Mouse (Mus musculus) cortical plate, adult 2 months (tissue): Measurements from ENCODE around the gene Ice1. TPM values are rescaled to one million over a fixed set of nuclear protein-coding genes. Genes with fewer than 3 reads are reported as not detected.

Experiments
- H3K27ac ChIP-seq: fragments of 200-500 bp; 2 replicates; pipeline ENCODE4 v1.5.1; 2012; ENCODE audit warnings: low read length, control low read depth, inconsistent platforms; ENCODE audit not compliant: insufficient read depth
- H3K4me1 ChIP-seq: fragments of 200-500 bp; 2 replicates; pipeline ENCODE4 v1.6.1; 2011; ENCODE audit warnings: low read length; ENCODE audit not compliant: control insufficient read depth, insufficient read depth
- H3K4me3 ChIP-seq: fragments of 200-500 bp; 2 replicates; pipeline ENCODE4 v1.5.1; 2011; ENCODE audit warnings: mild to moderate bottlenecking, low read length, control low read depth; ENCODE audit not compliant: insufficient read depth
- CTCF ChIP-seq: fragments of 200-500 bp; IDR thresholded peaks from 2 replicates; pipeline ENCODE4 v1.5.1; 2011; ENCODE audit warnings: mild to moderate bottlenecking, control low read depth, low read length; ENCODE audit not compliant: insufficient read depth; ENCODE audit errors: extremely low read depth
- POLR2A ChIP-seq: fragments of 200-500 bp; IDR thresholded peaks from 2 replicates; pipeline ENCODE4 v1.6.1; 2011; ENCODE audit warnings: mild to moderate bottlenecking, low read length, control low read depth; ENCODE audit not compliant: insufficient read depth; ENCODE audit errors: extremely low read depth
- polyA plus RNA-seq: library from polyadenylated mRNA; depleted of rRNA; stranded (reverse); fragments of >200 nt; gene quantifications from 2 replicates; pipeline ENCODE4 v1.2.3, GENCODE M21; 2012

Gene Ice1
- polyA plus RNA-seq, 1 experiment: 99.5 TPM

DNA sequence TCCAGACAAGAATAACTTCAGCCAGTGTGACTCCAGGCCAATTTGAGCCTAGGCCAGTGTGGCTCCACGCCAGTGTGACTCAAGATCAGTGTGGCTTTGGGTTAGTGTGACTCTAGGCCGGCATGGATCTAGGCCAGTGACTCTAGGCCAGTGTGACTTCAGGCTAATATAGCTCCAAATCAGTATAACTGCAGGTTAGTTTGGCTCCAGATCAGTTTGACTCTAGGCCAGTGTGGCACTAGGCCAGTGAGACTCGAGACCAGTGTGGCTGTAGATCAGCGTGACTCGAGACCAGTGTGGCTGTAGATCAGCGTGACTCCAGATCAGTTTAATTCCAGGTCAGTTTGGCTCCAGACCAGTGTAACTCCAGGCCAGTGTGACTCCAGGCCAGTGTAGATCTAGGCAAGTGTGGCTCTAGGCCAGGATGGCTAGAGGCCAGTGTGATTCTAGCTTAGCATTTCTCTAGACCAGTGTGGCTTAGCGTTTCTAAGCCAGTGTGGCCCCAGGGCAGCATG, 47.1 kb downstream of the Ice1 start:
- no peak for TF ChIP-seq CTCF
- no peak for TF ChIP-seq POLR2A
- Histone ChIP-seq H3K4me1 (no peaks in the 10 kb centered on the region), H3K4me3 (no peak overlapping the region), H3K27ac (no peak overlapping the region)

GRCm38 (mm10) chr13:70586969-70587368, 50.5 kb downstream of the Ice1 start:
- no peak overlapping the region for H3K4me3 ChIP-seq
- no peak overlapping the region for H3K27ac ChIP-seq
- H3K4me1 ChIP-seq: no peaks in the 10 kb centered on the region
- TF ChIP-seq CTCF (peak; percentile 81), POLR2A (no peak)

DNA sequence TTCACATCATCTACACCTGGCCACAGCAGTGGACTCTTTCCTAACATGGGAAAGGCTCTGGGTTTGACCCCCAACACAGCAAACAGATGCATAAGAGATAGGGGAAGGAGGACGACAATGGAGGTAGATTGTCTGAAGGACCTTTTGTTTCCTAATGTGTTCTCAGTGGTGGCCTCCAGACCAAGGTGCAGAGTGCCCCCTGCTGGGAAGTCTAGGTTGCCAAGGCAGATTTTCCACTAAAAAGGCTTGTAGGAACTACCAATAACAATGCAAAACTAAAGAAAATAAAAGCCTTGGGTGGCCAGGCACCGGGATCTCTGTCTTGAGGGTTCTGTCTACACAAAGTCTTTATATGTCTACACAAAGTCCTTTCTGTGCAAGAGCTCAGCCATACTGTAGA, 54.9 kb downstream of the Ice1 start:
- no peak overlapping the region for H3K27ac ChIP-seq
- H3K4me1 ChIP-seq: peaks cover 4% of the 10 kb centered on the region
- no peak overlapping the region for H3K4me3 ChIP-seq
- TF ChIP-seq POLR2A: no peak
- TF ChIP-seq CTCF: peak; percentile 70

GRCm38 (mm10) chr13:70581509-70581908, 55.9 kb downstream of the Ice1 start:
- Histone ChIP-seq H3K4me3 (no peak overlapping the region), H3K27ac (no peak overlapping the region), H3K4me1 (peaks cover 4% of the 10 kb centered on the region)
- TF ChIP-seq CTCF (0 out of 2 replicates have a peak, but pooled peaks have one; percentile 6), POLR2A (no peak)

DNA sequence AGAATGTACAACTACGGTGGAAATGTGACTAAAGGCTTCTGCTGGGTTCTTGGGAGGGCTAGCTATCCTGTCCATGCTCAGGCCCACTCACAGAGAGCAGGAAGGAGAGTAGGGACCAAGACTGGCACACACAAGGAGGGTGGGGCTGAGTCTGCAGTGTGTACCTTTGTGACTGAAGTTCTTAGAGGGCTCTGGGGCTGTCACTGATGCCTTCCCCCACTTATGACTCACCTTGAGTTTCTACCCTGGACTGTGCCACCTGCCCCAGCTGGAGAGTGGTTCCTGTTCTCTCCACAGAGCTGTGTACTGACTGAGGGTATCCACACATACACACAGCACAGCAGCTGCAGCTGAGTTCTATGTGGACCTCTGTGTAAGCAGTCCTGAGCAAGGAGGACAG, 63.2 kb downstream of the Ice1 start:
- no peaks in the 10 kb centered on the region for H3K4me1 ChIP-seq
- no peak overlapping the region for H3K4me3 ChIP-seq
- no peak overlapping the region for H3K27ac ChIP-seq
- no peak for TF ChIP-seq POLR2A
- no peak for TF ChIP-seq CTCF

- H3K27ac ChIP-seq: no peak overlapping the region
- no peaks in the 10 kb centered on the region for H3K4me1 ChIP-seq
- TF ChIP-seq CTCF: no peak
- H3K4me3 ChIP-seq: no peak overlapping the region
Observed at GRCm38 (mm10) chr13:70567889-70568288, 69.5 kb downstream of the Ice1 start.

DNA sequence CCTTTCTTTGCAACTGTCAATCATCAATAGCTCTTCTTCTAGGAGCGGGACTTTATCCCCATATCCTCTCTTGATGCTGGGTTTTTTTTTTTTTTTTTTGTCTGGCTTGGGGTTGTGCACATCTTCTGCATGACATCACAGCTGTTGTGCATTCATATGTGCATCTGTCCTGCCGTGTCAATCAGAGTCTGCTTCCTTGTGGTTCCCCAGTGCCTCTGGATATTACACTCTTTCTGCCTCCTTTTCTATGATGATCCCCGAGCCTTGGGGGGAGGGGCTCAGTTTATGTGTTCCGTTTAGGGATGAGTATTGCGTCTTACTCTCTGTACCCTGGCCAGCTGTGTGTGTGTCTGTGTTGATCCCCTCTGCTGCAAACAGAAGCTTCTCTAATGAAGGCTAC, 84.0 kb downstream of the Ice1 start:
- Histone ChIP-seq H3K27ac (no peak overlapping the region), H3K4me3 (no peak overlapping the region), H3K4me1 (no peaks in the 10 kb centered on the region)
- TF ChIP-seq POLR2A (no peak), CTCF (no peak)

GRCm38 (mm10) chr13:70547457-70547856, 90.0 kb downstream of the Ice1 start:
- Histone ChIP-seq H3K4me3 (no peak overlapping the region), H3K4me1 (no peaks in the 10 kb centered on the region), H3K27ac (no peak overlapping the region)
- TF ChIP-seq POLR2A (no peak), CTCF (no peak)

DNA sequence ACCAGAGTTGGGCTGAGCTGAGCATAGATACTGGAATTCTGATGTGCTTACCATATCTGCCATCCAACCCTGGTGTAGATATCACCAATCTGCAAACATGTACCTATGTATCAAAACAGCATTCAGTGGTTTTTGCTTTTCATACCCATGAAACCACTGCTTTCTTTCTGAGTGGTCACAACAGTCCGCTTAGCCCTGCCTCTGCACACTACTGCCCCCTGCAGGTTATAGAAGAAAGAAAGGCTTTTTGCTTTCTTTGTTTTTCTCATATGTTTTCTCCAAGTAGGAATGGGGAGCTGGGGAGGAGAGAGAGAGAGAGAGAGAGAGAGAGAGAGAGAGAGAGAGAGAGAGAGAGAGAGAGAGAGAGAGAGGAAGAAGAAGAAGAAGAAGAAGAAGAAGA, 92.2 kb downstream of the Ice1 start:
- no peak overlapping the region for H3K27ac ChIP-seq
- no peak for TF ChIP-seq POLR2A
- TF ChIP-seq CTCF: peak; percentile 63
- no peak overlapping the region for H3K4me3 ChIP-seq
- H3K4me1 ChIP-seq: no peaks in the 10 kb centered on the region

DNA sequence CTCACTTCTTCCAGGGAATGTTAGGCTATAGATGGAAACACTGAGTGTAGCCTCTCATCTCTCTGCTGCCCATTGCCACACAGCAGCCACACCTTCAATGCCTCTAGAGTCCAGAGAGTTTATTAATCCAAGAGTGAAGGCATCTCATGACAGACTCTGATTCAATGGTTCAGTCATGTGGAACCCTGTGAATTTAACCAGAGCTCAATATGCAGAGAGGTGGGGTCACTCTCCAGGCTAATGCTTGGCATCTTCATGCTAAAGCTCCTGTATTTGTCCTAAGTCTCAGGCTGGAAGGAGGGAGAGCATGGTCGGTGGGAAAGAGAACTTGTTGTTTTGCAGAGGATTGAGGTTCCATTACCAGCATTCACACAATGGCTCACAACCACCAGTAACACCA, 97.6 kb downstream of the Ice1 start:
- TF ChIP-seq CTCF: no peak
- TF ChIP-seq POLR2A: no peak
- no peak overlapping the region for H3K4me3 ChIP-seq
- no peak overlapping the region for H3K27ac ChIP-seq
- H3K4me1 ChIP-seq: no peaks in the 10 kb centered on the region

DNA sequence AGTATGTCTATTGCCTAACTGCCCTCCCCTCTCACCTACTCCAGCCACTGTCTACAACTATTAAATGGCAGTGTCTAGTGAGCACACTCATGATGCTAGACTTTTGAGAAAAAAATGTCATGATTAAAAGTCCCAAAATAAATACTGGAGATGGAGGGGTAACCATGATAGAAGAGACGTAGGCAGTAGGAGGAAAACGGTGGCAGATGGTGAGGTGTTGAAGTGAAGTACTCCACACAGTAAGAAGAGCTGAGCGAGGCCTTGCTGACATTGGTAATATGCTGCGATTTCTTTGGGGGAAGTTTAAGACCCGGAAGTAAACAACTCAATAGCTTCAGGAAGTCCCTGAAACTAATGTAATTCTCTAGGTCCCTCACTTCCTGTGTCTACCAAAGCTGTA, 104.0 kb downstream of the Ice1 start:
- TF ChIP-seq CTCF: no peak
- TF ChIP-seq POLR2A: no peak
- Histone ChIP-seq H3K4me3 (no peak overlapping the region), H3K4me1 (no peaks in the 10 kb centered on the region; the same call in 1 of the 2 replicates)

More for the DNA sequence above, 104.0 kb downstream of the Ice1 start:
- H3K27ac ChIP-seq: no peak overlapping the region
